Mouse (Mus musculus): ENCODE data around the gene 4930415O20Rik.

DNA sequence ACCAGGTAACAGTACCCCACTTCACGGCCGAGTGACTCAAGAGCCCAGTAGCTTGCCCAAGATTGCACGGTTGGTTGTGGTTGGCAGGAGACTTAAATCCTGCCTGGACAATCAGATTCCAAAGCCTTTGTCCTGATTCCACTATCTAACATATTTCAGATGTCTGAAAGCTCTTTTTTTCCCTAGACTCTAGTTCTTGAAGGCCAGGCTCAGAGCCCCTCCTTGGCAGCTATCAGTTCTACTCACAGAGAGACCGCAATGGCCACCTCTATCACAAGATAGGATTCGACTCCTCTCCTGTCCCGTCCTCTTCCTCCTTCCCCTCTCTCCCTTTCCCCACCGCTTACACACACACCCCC, 31.0 kb downstream of the 4930415O20Rik start:
- TF ChIP-seq CTCF (IDR thresholded peaks at IDR 0.05; ENCODE audit: insufficient read depth, low read length) (no peak), POLR2A (IDR thresholded peaks at IDR 0.05; ENCODE audit: borderline replicate concordance, extremely low read depth, low read depth, low read length) (no peak)
